Mouse (Mus musculus) frontal cortex, adult (tissue): ENCODE results near the gene Camk2g.

ENCODE experiments used
- ATAC-seq: cut with Nextera tagmentation; 2 replicates; pipeline ENCODE4 v1.9.2; 2017; ENCODE audit warnings: mild to moderate bottlenecking, moderate library complexity, mixed read lengths; ENCODE audit not compliant: low TSS enrichment

Gene Camk2g

DNA sequence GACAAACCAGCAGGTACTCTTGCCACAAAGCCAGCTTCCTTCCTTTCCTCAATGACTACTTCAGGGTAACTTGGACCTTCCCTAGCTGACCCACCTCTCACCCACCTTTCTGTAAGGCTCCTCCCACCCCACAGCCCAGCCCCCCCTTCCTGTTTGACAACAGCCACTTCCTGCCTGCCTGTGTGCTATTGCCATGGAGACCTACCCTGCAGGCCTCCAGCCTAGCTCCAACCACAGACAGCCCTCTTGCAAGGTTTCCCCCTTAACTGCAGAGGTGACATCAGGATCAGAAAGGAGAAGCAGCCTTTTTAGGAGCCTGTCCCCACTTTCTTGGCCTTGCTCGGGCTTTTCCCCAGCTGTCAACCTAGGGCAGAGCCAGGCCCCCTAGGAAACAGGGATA lies 8.7 kb downstream of the Camk2g start:
- ATAC-seq = no peak

DNA sequence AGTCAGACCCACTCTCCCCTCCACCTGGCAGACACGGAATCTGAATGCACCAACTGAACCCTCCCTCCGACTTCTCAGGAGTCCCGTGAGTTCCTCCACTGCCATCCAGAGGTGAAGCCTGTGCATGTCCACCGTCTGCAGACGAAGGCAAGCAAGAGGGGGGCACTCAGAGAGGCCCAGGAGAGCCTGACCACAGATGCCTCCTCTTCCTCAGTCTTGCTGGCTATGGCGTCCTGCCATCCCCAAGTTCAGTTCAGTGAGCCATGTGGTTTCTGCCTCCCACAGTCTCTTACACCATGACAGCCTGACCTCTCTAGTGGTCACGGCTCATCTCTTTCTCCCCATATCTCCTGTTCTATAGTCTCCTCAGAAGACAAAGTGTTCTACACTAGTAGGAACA lies 9.2 kb downstream of the Camk2g start:
- no peak for ATAC-seq

DNA sequence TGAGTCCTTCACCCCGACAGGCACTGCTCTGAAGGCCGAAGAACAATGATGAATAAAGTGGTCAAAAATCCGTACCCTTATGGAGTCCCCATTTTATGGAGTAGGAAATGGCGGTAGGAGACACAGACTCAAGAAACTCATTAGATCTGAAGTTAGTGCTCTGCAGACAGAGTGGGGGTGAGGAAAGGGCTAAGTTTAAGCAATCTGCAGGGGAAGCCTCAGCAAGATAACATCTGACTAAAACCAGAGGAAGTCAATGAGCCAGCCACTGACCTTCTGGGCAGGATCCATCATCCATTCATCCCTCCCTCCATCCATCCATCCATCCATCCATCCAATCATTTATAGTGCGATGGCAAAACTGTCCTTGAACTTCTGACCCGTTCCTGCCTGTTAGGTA lies 10.4 kb downstream of the Camk2g start:
- no peak for ATAC-seq

DNA sequence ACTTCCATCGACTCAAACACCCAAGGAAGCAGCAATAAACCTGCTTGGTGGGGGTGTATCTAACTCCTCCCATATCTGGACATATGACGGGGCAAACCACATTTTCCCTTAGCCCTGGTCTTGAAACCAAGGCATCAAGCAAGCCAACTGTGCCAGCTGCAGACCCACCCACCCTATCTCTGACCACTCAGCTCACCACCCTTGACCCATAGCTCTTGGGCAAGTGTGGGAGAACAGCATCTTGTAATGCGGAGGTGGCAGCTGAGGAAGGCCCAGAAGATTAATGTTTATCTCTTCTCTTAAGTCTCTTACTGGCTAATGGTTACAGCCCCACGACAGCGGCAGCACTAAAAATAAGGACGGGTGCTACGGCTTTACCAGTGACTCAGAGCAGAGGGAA lies 11.0 kb downstream of the Camk2g start:
- no peak for ATAC-seq

DNA sequence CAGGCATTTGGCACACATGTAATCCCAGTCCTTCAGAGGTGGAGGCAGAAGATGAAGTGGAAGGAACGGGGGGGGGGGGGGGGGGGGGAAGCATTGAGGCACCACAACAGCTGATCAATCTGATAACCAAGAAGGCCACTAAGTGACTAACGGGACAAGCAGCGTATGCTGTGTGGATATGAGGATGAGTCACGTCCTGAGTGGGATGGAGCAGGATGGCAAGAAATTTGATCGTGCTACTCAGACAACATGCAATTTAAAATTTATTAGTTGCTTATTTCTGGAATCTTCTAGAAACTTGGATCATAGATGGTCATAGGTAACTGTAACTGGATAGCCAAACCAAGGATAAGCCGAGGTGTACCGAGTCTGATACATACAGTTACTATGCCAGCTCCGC lies 13.7 kb downstream of the Camk2g start:
- no peak for ATAC-seq

DNA sequence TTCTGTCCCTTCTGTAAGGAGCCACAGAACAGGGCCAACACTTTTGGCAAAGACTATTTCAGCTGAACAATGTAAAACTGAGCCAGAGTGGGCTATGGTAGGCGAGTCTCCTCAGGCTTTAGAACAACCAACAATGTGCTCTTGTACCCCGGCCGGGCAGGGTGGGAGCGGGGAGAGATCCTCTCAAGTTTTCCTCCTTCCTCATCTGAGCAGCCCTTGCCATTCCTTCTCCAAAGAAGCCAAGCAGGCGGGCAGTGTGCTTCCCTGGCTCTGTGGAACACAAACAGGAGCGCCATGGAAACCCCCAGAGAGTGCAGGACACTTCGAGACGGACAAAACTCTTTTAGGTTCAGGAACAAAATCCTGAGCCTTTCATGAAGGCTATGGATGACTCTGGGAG lies 15.4 kb downstream of the Camk2g start:
- ATAC-seq = peak; percentile 12; the same call in 1 of the 2 replicates

DNA sequence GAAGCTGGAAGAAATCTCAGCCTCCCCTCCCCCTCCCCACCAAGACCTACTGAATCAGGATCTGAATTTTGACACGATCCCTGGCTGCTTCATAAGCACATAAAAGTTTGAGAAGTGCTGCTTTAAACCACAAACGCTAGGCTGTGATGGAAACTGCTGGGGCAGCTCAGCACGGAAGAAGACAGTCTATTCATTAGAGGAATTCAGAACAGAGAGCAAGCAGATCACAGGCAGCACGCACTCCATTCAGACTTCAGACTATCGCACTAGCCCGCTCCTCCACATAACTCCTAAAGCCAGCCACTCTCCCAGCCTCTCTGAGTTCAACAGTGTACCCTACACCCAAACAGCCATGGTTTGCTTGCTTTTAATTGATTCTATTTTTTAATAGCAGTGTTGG lies 18.2 kb downstream of the Camk2g start:
- ATAC-seq = no peak

DNA sequence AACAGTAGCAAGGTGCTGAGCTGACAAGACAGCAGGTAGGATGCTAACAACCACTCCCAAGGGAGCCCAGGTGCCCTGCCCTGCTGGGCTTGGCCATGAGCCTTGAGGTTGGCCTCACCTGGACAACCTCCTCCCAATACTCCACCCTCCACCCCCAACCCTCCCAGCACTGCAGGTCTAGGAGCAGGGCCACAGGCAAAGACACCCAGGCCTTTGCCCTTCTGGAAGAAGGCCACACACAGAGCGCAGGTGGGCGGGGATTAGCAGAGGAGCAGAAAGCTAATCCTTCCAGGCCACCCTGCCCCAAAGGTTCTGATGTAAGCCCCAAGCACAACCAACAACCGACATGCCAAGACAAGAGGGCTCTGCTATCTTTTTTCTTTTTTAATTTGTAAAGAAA lies 20.5 kb downstream of the Camk2g start:
- no peak for ATAC-seq

DNA sequence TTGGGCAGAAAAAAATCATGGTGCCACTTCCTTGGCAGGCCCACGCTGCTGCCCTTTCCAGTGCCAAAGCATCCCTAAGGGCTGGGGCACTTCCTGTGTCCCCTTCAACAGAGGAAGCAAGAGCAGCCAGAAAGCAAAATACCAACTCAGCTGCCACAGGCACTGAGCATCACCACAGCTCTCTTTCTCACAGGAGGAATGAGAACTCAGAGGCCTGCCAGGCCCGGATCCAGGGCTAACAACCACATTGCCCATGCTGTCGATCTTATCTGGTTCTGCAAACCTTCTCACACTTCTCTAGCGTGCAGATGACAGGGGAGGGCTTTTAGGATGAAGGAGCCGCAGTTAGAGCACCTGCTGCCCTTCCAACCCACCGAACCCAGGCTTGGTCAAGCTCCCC lies 21.1 kb downstream of the Camk2g start:
- no peak for ATAC-seq

DNA sequence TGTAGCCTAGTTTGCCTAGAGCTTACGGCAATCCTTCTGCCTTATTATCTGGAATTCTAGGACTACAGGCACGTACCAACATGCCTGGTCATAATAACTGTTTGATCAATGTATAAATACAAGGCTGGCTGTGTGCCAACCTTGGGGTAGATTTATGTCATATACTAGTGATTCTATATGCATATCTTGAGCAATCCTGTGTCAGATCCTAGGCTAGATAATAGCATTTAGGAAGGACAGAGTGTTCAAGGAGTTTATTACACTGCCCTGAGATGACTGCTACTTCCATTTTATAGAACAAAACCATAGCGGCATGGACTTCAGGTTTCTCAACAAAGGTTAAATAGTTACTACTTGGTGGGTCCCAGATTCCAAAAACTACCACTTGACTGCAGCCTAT lies 21.9 kb downstream of the Camk2g start:
- ATAC-seq = no peak

DNA sequence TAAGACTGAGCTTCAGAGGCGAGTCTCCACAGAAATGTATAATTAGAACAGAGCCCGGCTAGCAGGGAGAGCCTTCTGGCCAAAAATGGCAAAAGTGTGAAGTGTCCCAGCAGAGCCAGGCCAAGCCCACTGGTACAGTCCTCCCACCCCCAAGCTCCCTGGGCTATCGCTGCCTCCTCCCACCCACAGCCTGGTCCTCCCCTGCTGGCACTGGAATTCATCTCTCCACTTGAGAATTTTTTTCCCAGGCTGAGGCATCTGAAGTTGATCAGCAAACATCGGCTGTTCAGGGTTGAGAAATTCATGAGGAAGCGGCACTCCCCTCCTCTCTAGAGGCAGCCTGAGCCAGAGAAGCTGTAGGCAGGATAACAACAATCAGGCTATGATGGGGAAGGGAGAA lies 25.3 kb downstream of the Camk2g start:
- ATAC-seq = peak; percentile 38

DNA sequence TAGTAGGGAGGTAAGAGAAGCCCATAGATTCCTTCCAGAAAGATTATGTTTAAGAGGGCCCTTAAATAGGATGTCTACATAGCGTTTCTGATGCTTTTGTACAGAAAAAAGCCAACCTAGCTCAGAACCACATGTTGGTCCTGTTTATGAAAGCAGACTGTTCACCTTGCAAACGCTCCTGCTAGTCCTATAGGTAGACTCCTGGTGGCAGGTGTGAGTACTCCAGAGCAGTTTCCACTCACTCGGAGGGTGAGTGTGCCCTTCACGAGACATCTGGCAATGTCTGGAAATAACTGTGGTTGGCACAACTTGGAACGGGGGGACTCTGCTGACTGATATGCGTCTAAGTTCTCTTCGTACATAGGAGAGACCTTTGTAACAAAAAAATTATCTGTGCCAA lies 26.0 kb downstream of the Camk2g start:
- no peak for ATAC-seq

DNA sequence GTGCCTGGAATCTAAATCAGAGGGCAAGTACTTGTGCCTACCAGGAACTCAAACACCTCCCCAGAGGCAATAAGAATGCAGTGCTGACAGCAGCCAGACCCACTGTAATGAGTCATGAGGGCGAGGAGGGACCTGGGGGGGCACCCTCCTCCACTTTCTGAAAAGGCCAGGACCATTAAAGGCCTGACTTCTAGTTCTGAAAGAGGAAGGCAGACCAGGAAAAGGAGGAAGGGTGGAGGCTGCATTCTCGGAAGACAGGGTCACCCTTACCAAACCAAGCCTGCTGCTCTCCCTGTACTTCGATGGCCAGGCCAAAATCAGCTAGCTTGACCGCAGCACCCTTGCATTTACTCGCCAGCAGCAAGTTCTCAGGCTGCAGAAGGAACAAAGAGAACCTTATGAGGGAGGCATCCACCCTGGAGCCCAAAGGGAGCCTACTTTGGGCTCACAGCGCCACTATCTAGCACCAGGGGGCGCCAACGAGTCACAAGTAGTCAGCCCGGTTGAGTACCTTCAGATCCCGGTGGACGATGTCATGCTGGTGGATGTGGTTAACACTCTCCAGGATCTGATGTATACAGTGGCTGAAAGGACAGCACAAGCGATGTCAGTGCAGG lies 28.1 kb downstream of the Camk2g start:
- peak; percentile 74 for ATAC-seq

DNA sequence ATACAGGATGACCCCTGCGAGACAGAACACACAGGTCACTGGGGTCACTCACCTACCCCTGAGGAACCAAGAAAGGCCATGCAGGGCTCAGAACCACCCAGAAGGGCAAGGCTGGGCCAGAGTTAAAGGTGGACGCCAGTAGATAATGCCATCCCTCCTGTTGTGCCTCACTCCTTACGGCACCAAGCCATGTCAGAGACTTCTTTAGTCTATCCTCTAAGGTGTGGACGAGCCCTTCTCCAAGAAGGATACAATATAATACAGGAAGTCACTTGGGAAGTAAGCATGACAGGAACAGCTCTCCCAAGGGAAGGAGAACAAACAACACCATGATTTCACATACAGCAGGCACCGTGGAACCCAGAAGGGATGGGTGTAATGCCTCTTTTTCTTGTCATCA lies 28.9 kb downstream of the Camk2g start:
- no peak for ATAC-seq

DNA sequence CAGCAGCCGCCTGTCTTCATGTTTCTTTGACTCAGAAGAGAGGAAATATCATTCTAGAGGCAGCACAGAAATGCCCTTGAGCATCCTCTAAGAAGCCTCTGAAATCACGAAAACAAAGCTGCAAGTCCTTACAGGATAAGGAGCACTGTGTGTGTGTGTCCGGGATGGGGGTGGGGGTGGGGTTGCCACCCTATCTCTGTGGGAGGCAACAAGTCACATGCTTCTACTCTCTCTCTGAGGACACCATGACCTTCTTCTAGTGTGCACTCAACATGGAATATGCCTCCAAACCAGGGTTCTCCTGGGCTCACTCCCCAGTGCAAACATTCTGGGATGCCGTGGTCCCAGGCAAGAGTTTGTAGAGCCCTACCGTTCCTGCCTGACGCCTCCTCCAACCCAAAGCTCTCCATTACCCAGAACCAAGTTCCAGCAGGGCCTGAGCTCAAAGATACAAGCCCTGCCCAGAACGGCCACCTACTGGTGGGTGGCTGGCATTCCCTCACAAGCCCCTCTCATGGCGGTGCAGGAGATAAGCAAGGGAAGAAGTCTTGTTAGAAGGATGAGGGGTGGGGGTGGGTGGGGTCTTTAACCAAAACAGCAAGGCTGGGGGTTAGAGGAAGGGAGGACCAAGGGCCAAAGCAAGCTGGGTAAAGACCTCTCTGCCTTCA lies 35.0 kb downstream of the Camk2g start:
- no peak; the same call in 1 of the 2 replicates for ATAC-seq

DNA sequence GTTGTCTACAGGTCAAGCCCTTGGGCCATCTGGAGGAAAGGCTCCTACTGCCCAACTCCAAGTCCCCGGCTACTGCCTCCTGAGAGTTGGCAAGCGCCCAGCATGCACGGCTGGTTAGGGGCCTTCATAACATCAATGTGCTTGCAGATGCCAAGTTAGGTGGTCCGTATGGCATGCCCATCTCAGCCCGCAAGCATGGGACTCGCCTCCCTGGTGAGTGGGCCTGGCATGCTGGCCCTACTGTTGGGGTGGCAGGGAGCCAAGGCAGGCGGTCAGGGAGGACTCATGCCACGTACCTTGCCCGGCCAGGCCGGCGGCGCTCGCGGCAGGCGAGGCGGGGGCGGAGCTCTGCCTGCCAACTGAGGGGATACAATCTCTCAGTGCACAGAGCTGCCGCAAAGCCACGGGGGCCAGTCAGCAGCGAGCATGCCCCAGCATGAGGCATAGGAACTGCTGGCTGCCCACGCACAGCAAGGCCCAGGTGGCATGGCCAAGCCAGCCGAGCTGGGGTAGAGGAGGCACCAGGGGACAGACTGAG lies 36.4 kb downstream of the Camk2g start:
- peak; percentile 63 for ATAC-seq

DNA sequence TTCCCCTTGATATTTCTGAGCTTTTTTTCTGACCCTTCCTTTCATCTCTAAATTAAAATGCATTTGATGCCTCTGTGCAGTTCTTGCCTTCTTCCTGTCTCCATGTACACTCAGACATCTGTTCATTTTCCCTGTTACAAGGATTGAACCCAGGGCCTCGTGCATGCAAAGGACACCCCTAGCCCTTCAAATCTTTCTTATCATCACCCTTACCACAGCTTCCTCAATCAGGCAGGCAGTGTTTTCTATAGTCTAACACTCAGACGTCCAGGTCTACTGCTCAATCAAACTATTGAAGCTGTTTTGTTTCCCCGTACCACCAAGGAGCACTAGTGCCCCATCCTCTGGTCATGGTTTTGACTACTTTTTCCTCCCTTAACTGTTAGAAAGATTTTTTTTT lies 40.1 kb downstream of the Camk2g start:
- no peak for ATAC-seq

DNA sequence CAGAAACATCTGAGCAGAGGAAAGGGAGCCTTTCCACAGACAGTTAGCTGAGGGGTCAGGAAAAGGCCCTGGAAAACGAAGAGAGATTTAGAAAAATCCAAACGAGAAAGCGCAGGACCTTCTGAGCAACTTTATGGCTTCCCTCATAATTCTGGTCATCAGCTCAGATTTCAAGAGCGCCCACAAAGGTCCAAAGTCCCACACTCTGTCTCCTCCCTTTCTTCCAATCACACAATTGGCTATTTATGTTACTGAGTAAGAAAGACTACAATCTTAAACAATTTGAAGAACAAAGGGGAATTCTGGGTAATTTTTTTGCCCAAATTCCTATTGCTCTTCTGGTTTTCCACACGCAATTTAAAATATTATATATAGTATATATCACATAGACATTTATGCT lies 43.4 kb downstream of the Camk2g start:
- no peak for ATAC-seq

DNA sequence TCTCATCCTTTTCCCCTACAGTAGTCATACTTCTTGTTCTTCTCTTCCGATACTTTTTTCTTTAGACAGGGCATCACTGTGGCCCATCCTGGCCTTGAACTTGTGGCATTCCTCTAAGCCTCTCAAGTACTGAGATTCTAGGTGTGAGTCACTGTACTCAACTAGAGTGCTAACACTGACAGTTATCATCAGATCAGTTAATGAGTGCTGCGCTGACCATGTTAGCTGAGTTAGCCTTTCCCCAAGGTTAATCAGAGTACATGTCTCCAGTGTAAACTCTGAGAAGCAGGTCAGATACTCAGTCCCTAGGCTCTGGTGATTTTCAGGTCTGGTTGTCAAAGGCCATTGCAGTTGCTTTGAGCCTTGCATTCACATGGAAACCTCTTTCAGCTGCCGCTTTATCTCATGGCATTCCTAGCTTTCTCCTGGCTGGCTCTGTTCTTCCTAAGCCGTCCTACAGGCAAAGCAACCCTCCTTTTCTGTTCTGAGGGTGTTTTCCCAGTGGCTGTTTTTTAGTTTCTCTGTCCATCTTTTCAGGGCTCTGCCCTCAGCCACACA lies 44.3 kb downstream of the Camk2g start:
- ATAC-seq = no peak

DNA sequence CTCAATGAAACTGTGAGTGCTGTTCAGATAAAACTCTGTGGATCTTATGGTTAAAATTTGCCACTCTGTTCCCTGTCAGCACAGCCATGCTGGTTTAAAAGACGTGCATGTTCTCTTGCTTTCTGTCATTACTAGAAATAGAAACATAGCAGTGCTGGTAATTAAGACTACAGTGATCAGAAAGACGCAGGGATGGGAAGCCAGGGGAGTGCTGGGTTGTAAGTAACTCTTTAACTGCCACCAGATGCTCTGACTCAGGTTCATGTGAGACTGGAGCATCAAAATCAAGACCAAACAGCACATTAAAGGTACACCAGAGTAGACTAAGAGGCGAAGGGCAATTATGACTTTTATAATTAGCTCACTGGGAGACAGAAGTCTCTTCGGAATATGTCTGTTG lies 45.5 kb downstream of the Camk2g start:
- peak; percentile 18; the same call in 1 of the 2 replicates for ATAC-seq

DNA sequence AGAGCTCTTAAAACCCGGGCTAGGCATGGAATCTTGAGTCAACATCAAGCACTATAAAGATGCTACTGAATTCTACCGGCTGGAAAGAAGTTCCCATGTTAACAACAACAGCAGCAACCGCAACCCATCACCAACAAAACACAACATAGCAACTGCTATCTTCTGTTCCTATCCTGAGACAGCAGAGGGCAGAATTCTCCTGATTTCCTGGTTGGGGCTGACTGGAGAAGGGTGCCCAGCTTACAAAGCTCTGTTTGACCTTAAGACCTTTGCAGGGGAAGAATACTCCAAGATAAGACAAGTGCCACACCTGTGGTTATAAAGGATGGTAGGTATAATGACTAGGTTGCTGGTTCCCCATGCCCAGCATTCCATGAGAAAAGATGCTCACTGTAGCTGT lies 47.0 kb downstream of the Camk2g start:
- ATAC-seq = peak; percentile 53

DNA sequence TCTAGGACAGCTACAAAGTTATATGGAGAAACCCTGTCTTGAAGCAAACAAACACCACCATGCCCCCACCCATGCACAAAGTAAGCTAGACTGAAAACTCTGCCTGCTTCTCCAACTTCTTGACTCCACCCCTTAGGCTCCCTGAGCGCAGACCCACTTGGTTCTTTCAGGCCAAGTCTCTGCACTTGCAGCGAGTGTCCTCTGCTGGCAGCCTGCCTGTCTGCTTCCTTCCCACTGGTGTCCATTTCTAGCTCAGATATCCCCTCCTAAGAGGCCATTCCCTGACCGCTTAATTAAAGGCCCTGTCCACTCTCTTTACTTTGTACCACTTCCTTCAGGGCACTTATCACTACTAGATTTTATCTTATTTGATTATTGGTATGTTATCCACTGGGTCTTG lies 50.3 kb downstream of the Camk2g start:
- no peak for ATAC-seq

DNA sequence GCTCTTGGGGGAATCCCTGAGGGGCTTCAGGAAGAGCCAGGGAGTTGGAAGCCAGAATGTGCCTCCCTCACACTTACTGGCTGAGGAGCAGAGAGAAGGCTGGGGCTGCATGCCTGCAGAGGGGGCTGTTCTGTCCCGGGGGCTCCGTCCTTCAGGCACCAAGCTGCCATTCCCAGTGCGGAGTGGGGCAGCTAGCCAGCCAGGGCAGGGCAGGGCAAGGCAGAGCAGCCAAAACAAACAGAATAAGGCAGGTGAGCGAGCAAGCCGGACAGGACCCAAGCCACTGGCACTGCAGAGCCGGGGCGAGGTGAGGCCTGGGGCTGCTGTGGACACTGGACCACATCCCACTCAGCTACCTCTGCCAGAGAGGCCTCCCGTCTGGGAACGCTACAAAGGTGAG lies 52.6 kb downstream of the Camk2g start:
- ATAC-seq = no peak
